Mouse (Mus musculus): ENCODE results near the gene Acp5. TPM values are rescaled to one million over a fixed set of nuclear protein-coding genes. Genes with fewer than 3 reads are reported as not detected.

The Acp5 gene
- polyA plus RNA-seq, 1 experiment from 2014 or later: 42.9 TPM

- H3K36me3 ChIP-seq (ENCODE audit: control insufficient read depth, insufficient read depth, low read length): no peaks in the 10 kb centered on the region
- H3K9ac ChIP-seq (ENCODE audit: low read length): peak overlapping the region; percentile 68
- peak; percentile 17; the same call in 1 of the 2 replicates for TF ChIP-seq CTCF (IDR thresholded peaks at IDR 0.05; ENCODE audit: low read depth)
- TF ChIP-seq EP300 (optimal IDR thresholded peaks at IDR 0.05): no peak
- peak overlapping the region; percentile 59 for H3K4me3 ChIP-seq (ENCODE audit: low read depth, low read length)
- H3K27ac ChIP-seq (replicated peaks): no peak overlapping the region
- peak; percentile 74 for ATAC-seq (ENCODE audit: low FRiP score, low TSS enrichment)
- peak overlapping the region; percentile 96 for H3K4me2 ChIP-seq (replicated peaks; ENCODE audit: low read depth)
- no peaks in the 10 kb centered on the region for H3K9me3 ChIP-seq (ENCODE audit: control insufficient read depth, low read length)
- no peaks in the 10 kb centered on the region for H3K27me3 ChIP-seq (ENCODE audit: control insufficient read depth, insufficient read depth, low read length)
- WGBS: 2% methylated on average over 51 of the region's 54 CpGs
- no peaks in the 10 kb centered on the region for H3K4me1 ChIP-seq (replicated peaks; ENCODE audit: control insufficient read depth, insufficient read depth)
- DNase-seq (ENCODE audit: low spot score): peak; percentile 78
Observed at GRCm38 (mm10) chr9:22164711-22165668, 29.5 kb upstream of the Acp5 start.

GRCm38 (mm10) chr9:22162912-22163311, 27.4 kb upstream of the Acp5 start:
- Histone ChIP-seq H3K9ac (ENCODE audit: low read length) (no peak overlapping the region), H3K4me1 (replicated peaks; ENCODE audit: control insufficient read depth, insufficient read depth) (no peaks in the 10 kb centered on the region), H3K27me3 (ENCODE audit: control insufficient read depth, insufficient read depth, low read length) (no peaks in the 10 kb centered on the region), H3K4me3 (ENCODE audit: low read depth, low read length) (no peak overlapping the region), H3K9me3 (ENCODE audit: control insufficient read depth, low read length) (no peaks in the 10 kb centered on the region), H3K36me3 (ENCODE audit: control insufficient read depth, insufficient read depth, low read length) (no peaks in the 10 kb centered on the region), H3K4me2 (replicated peaks; ENCODE audit: low read depth) (no peak overlapping the region), H3K27ac (replicated peaks) (no peak overlapping the region)
- WGBS: 91% methylated on average over 7 of the region's 7 CpGs
- TF ChIP-seq CTCF (IDR thresholded peaks at IDR 0.05; ENCODE audit: low read depth) (no peak), EP300 (optimal IDR thresholded peaks at IDR 0.05) (no peak)
- ATAC-seq (ENCODE audit: low FRiP score, low TSS enrichment) (no peak), DNase-seq (ENCODE audit: low spot score) (no peak)

- no peaks in the 10 kb centered on the region for H3K9me3 ChIP-seq (ENCODE audit: control insufficient read depth, low read length)
- DNase-seq (ENCODE audit: low spot score) (no peak), ATAC-seq (ENCODE audit: low FRiP score, low TSS enrichment) (no peak)
- no peak for TF ChIP-seq CTCF (IDR thresholded peaks at IDR 0.05; ENCODE audit: low read depth)
- no peak for TF ChIP-seq EP300 (optimal IDR thresholded peaks at IDR 0.05)
- H3K4me1 ChIP-seq (replicated peaks; ENCODE audit: control insufficient read depth, insufficient read depth): 0 out of 2 replicates have a peak, but pooled peaks cover 4% of the 10 kb centered on the region
- no peaks in the 10 kb centered on the region for H3K36me3 ChIP-seq (ENCODE audit: control insufficient read depth, insufficient read depth, low read length)
- no peak overlapping the region for H3K4me2 ChIP-seq (replicated peaks; ENCODE audit: low read depth)
- 70% methylated on average over 9 of the region's 9 CpGs for WGBS
- no peak overlapping the region; the same call in 1 of the 2 replicates for H3K27ac ChIP-seq (replicated peaks)
- H3K27me3 ChIP-seq (ENCODE audit: control insufficient read depth, insufficient read depth, low read length): no peaks in the 10 kb centered on the region
- H3K4me3 ChIP-seq (ENCODE audit: low read depth, low read length): no peak overlapping the region
- no peak overlapping the region for H3K9ac ChIP-seq (ENCODE audit: low read length)
Observed at GRCm38 (mm10) chr9:22162305-22162704, 26.8 kb upstream of the Acp5 start.

GRCm38 (mm10) chr9:22161299-22161698, 25.8 kb upstream of the Acp5 start:
- no peak overlapping the region for H3K9ac ChIP-seq (ENCODE audit: low read length)
- no peaks in the 10 kb centered on the region for H3K27me3 ChIP-seq (ENCODE audit: control insufficient read depth, insufficient read depth, low read length)
- TF ChIP-seq CTCF (IDR thresholded peaks at IDR 0.05; ENCODE audit: low read depth) (no peak), EP300 (optimal IDR thresholded peaks at IDR 0.05) (no peak)
- H3K27ac ChIP-seq (replicated peaks): no peak overlapping the region
- no peak overlapping the region for H3K4me2 ChIP-seq (replicated peaks; ENCODE audit: low read depth)
- WGBS: 34% methylated on average over 6 of the region's 6 CpGs
- no peaks in the 10 kb centered on the region for H3K36me3 ChIP-seq (ENCODE audit: control insufficient read depth, insufficient read depth, low read length)
- no peak for DNase-seq (ENCODE audit: low spot score)
- no peaks in the 10 kb centered on the region for H3K9me3 ChIP-seq (ENCODE audit: control insufficient read depth, low read length)
- no peak for ATAC-seq (ENCODE audit: low FRiP score, low TSS enrichment)
- no peak overlapping the region for H3K4me3 ChIP-seq (ENCODE audit: low read depth, low read length)
- 0 out of 2 replicates have a peak, but pooled peaks cover 5% of the 10 kb centered on the region for H3K4me1 ChIP-seq (replicated peaks; ENCODE audit: control insufficient read depth, insufficient read depth)

GRCm38 (mm10) chr9:22157516-22158265, 22.2 kb upstream of the Acp5 start:
- Histone ChIP-seq H3K27me3 (ENCODE audit: control insufficient read depth, insufficient read depth, low read length) (no peaks in the 10 kb centered on the region), H3K4me1 (replicated peaks; ENCODE audit: control insufficient read depth, insufficient read depth) (0 out of 2 replicates have a peak, but pooled peaks cover 5% of the 10 kb centered on the region), H3K4me2 (replicated peaks; ENCODE audit: low read depth) (peak overlapping the region; percentile 72), H3K36me3 (ENCODE audit: control insufficient read depth, insufficient read depth, low read length) (no peaks in the 10 kb centered on the region), H3K27ac (replicated peaks) (peak overlapping the region; percentile 93; the same call in 1 of the 2 replicates), H3K9me3 (ENCODE audit: control insufficient read depth, low read length) (no peaks in the 10 kb centered on the region), H3K9ac (ENCODE audit: low read length) (peak overlapping the region; percentile 93), H3K4me3 (ENCODE audit: low read depth, low read length) (peak overlapping the region; percentile 65)
- ATAC-seq (ENCODE audit: low FRiP score, low TSS enrichment): no peak
- 68% methylated on average over 34 of the region's 34 CpGs for WGBS
- no peak for DNase-seq (ENCODE audit: low spot score)
- no peak for TF ChIP-seq EP300 (optimal IDR thresholded peaks at IDR 0.05)

Measured in stomach, postnatal 0 days (tissue).